Comparison of ENCODE assay signal across 24 mouse cellular contexts in the genomic region with DNA sequence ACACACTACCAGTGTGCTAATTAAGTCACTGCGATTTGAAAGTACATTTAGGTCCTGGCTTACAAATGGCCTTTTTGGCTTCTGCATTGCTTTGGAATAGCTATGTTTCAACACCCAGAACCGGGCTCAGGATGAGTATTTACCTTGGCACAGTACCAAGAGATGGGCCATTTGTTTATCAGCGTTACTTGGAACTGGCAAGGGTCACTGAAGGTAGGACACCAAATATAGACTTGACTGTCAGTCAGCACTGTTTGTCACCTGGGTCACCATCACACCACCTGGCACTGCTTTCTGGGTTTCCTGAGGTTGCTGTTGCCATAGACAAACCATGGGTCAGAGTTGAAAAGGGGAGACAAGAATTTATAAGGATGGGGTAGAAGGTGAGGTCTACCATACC. TPM values are rescaled to one million over a fixed set of nuclear protein-coding genes. Genes with fewer than 3 reads are reported as not detected.
DNase-seq lines count a peak whose midpoint lies in the region; ATAC-seq lines count a peak whose summit lies in the region.
"Had no signal": no experiment of that assay in that cellular context is flagged by ENCODE, and none has a peak within 500 bp of the region (broad histone marks: within the 10 kb centered on the region; RNA-seq: fewer than 3 reads in every experiment).

No protein-coding gene starts in this region.

- no peaks in the 10 kb centered on the region for H3K36me3 ChIP-seq in heart, embryonic 11.5 days (ENCODE audit: control insufficient read depth, insufficient read depth, low read length)
- H3K36me3 ChIP-seq in midbrain, embryonic 11.5 days (ENCODE audit: control insufficient read depth, insufficient read depth, low read length), result no peaks in the 10 kb centered on the region
- H3K36me3 ChIP-seq: embryonic facial prominence, embryonic 15.5 days; forebrain, embryonic 10.5 days; hindbrain, embryonic 15.5 days; intestine, embryonic 15.5 days; limb, embryonic 12.5 days; liver, embryonic 15.5 days; midbrain, embryonic 15.5 days had no signal

- peak; percentile 12 for DNase-seq in adrenal gland, postnatal 10 days
- no peak for DNase-seq in adrenal gland, adult 18-20 months (ENCODE audit: low spot score in 2 of 2)
- peak; percentile 66 to 73 for DNase-seq in heart, adult 18-20 months
- peak; percentile 58 to 74 for DNase-seq in heart, postnatal 10 days
- no peak for DNase-seq in left cerebral cortex, postnatal 4 days
- no peak for DNase-seq in midbrain, embryonic 11.5 days (ENCODE audit: low spot score, missing footprints)
- DNase-seq: cerebellum, adult 11-12 months; cerebellum, postnatal 36 days; kidney, postnatal 4 days; layer of hippocampus, adult 9-11 months; lung, postnatal 10 days; thymus, postnatal 36 days had no signal

- peaks cover 36% of the 10 kb centered on the region for H3K4me1 ChIP-seq in heart, embryonic 11.5 days (ENCODE audit: control insufficient read depth, insufficient read depth, low read length)
- no peaks in the 10 kb centered on the region for H3K4me1 ChIP-seq in midbrain, embryonic 11.5 days (ENCODE audit: control insufficient read depth, insufficient read depth, low read length)
- H3K4me1 ChIP-seq: embryonic facial prominence, embryonic 15.5 days; hindbrain, embryonic 15.5 days; liver, embryonic 15.5 days; midbrain, embryonic 15.5 days had no signal

- no peak overlapping the region; the same call in 1 of the 2 replicates for H3K4me3 ChIP-seq in heart, embryonic 11.5 days (ENCODE audit: low read depth, low read length)
- no peak overlapping the region for H3K4me3 ChIP-seq in midbrain, embryonic 11.5 days (ENCODE audit: low read depth, low read length)
- H3K4me3 ChIP-seq: embryonic facial prominence, embryonic 15.5 days; forebrain, embryonic 10.5 days; hindbrain, embryonic 15.5 days; intestine, embryonic 15.5 days; left cerebral cortex, adult 2 months; limb, embryonic 12.5 days; liver, embryonic 15.5 days; midbrain, embryonic 15.5 days; myocyte had no signal

- no peak for ATAC-seq in heart, embryonic 11.5 days (replicated peaks; ENCODE audit: insufficient number of reproducible peaks, low FRiP score, low TSS enrichment)
- no peak for ATAC-seq in midbrain, embryonic 11.5 days (ENCODE audit: low FRiP score)
- ATAC-seq: intestine, embryonic 15.5 days; midbrain, embryonic 15.5 days had no signal

- intact Hi-C loops in heart, postnatal 10 days (cut with DNase I), result loop anchor here (5.0 kb wide), 1 partner anchor 35 kb away; no protein-coding TSS in a partner anchor
- intact Hi-C loops in left cerebral cortex, postnatal 4 days (cut with DNase I), result no loop called here

- no peaks in the 10 kb centered on the region for H3K27me3 ChIP-seq in heart, embryonic 11.5 days (ENCODE audit: control insufficient read depth, insufficient read depth, low read length)
- H3K27me3 ChIP-seq in midbrain, embryonic 11.5 days (ENCODE audit: control insufficient read depth, insufficient read depth, low read length), result peaks cover 25% of the 10 kb centered on the region
- H3K27me3 ChIP-seq: CH12.LX; embryonic facial prominence, embryonic 15.5 days; intestine, embryonic 15.5 days; limb, embryonic 12.5 days; liver, embryonic 15.5 days had no signal

- 35% methylated on average over 3 of the region's 3 CpGs for WGBS in heart, embryonic 11.5 days (ENCODE audit: insufficient replicate concordance)
- WGBS in midbrain, embryonic 11.5 days, result 84% methylated on average over 3 of the region's 3 CpGs

- H3K4me2 ChIP-seq in heart, embryonic 11.5 days, result peak overlapping the region; percentile 31
- no peak overlapping the region for H3K4me2 ChIP-seq in midbrain, embryonic 11.5 days
- H3K4me2 ChIP-seq: embryonic facial prominence, embryonic 15.5 days; hindbrain, embryonic 15.5 days; intestine, embryonic 15.5 days; limb, embryonic 12.5 days; liver, embryonic 15.5 days; midbrain, embryonic 15.5 days had no signal

- no peaks in the 10 kb centered on the region for H3K9me3 ChIP-seq in heart, embryonic 11.5 days (replicated peaks; ENCODE audit: control insufficient read depth, low read length)
- no peaks in the 10 kb centered on the region for H3K9me3 ChIP-seq in midbrain, embryonic 11.5 days (ENCODE audit: control insufficient read depth, low read length)
- H3K9me3 ChIP-seq: embryonic facial prominence, embryonic 15.5 days; forebrain, embryonic 10.5 days; hindbrain, embryonic 15.5 days; intestine, embryonic 15.5 days; limb, embryonic 12.5 days; liver, embryonic 15.5 days; midbrain, embryonic 15.5 days had no signal

- 0 out of 2 replicates have a peak overlapping the region, but pooled peaks have one; percentile 22 for H3K9ac ChIP-seq in heart, embryonic 11.5 days (ENCODE audit: low read depth, low read length)
- H3K9ac ChIP-seq in midbrain, embryonic 11.5 days (ENCODE audit: low read length), result no peak overlapping the region
- H3K9ac ChIP-seq: embryonic facial prominence, embryonic 15.5 days; hindbrain, embryonic 15.5 days; intestine, embryonic 15.5 days; limb, embryonic 12.5 days; liver, embryonic 15.5 days; midbrain, embryonic 15.5 days had no signal

- peak overlapping the region; percentile 52 for H3K27ac ChIP-seq in heart, embryonic 11.5 days (ENCODE audit: low read depth, low read length)
- no peak overlapping the region for H3K27ac ChIP-seq in midbrain, embryonic 11.5 days (ENCODE audit: low read depth, low read length)
- H3K27ac ChIP-seq: embryonic facial prominence, embryonic 15.5 days; forebrain, embryonic 10.5 days; hindbrain, embryonic 15.5 days; intestine, embryonic 15.5 days; left cerebral cortex, adult 2 months; limb, embryonic 12.5 days; liver, embryonic 15.5 days; midbrain, embryonic 15.5 days had no signal

RNA-seq across cellular contexts. Expression of gene Csrp3, which starts 5.5 kb away (rescaled TPM):
- 10 to 100 TPM in 1 of 2 experiments, 1 to 10 TPM in 1; 7.1 to 11.7 TPM for total RNA-seq in adrenal gland, postnatal 10 days (2021)
- under 1 TPM in 1 of 2 experiments, not detected in 1; 0.38 TPM for total RNA-seq in adrenal gland, adult 18-20 months (2021)
- total RNA-seq in heart, adult 18-20 months (2021), result 1,000 to 10,000 TPM; 1,990 to 2,288 TPM
- 1,436 and 1,472 TPM in 2 replicates for polyA plus RNA-seq in heart, embryonic 11.5 days (2014; fragmentation: Nextera tagmentation; extraction: Ambion mirVana)
- 1,000 to 10,000 TPM; 1,601 to 1,720 TPM for total RNA-seq in heart, postnatal 10 days (2021)
- not detected for total RNA-seq in left cerebral cortex, postnatal 4 days (2021)
- 0.19 TPM in 1 of 2 replicates, not detected in the other for polyA plus RNA-seq in midbrain, embryonic 11.5 days (2014; fragmentation: Nextera tagmentation; extraction: Ambion mirVana)
- total RNA-seq: left cerebral cortex, adult 2 months had no signal
- polyA plus RNA-seq: forebrain, embryonic 10.5 days; testis, adult 2 months had no signal

RNA-seq across cellular contexts. Expression of gene E2f8, which starts 39.0 kb away (rescaled TPM):
- total RNA-seq in adrenal gland, postnatal 10 days (2021), result 10 to 100 TPM in 1 of 2 experiments, 1 to 10 TPM in 1; 8.4 to 10.1 TPM
- under 1 TPM; 0.45 to 0.53 TPM for total RNA-seq in adrenal gland, adult 18-20 months (2021)
- total RNA-seq in heart, adult 18-20 months (2021), result under 1 TPM; 0.45 to 0.82 TPM
- polyA plus RNA-seq in heart, embryonic 11.5 days (2014; fragmentation: Nextera tagmentation; extraction: Ambion mirVana), result 20.7 and 22.7 TPM in 2 replicates
- 1 to 10 TPM; 4.7 to 4.8 TPM for total RNA-seq in heart, postnatal 10 days (2021)
- total RNA-seq in left cerebral cortex, postnatal 4 days (2021), result 1 to 10 TPM; 3.2 to 4.4 TPM
- 14.5 and 15.5 TPM in 2 replicates for polyA plus RNA-seq in midbrain, embryonic 11.5 days (2014; fragmentation: Nextera tagmentation; extraction: Ambion mirVana)

RNA-seq across cellular contexts. Expression of gene Zdhhc13, which starts 53.5 kb away (rescaled TPM):
- 10 to 100 TPM in 1 of 2 experiments, 1 to 10 TPM in 1; 8.9 to 10.3 TPM for total RNA-seq in adrenal gland, postnatal 10 days (2021)
- total RNA-seq in adrenal gland, adult 18-20 months (2021), result 1 to 10 TPM; 7.8 to 8.2 TPM
- 10 to 100 TPM; 11.2 to 13.8 TPM for total RNA-seq in heart, adult 18-20 months (2021)
- polyA plus RNA-seq in heart, embryonic 11.5 days (2014; fragmentation: Nextera tagmentation; extraction: Ambion mirVana), result 36.1 and 41.8 TPM in 2 replicates
- 10 to 100 TPM; 13.9 to 16.5 TPM for total RNA-seq in heart, postnatal 10 days (2021)
- total RNA-seq in left cerebral cortex, postnatal 4 days (2021), result 10 to 100 TPM; 29.9 to 32.6 TPM
- 37.4 and 43.1 TPM in 2 replicates for polyA plus RNA-seq in midbrain, embryonic 11.5 days (2014; fragmentation: Nextera tagmentation; extraction: Ambion mirVana)

Comparison
In these comparisons a context has a peak if more than half of its experiments do, and no peak if none do; other contexts are left out.
1. DNase-seq: peak in adrenal gland, postnatal 10 days (single experiment), heart, adult 18-20 months (2 of 2) and heart, postnatal 10 days (2 of 2); none in adrenal gland, adult 18-20 months (0 of 2), left cerebral cortex, postnatal 4 days (single experiment) and midbrain, embryonic 11.5 days (single experiment).
2. RNA of gene Csrp3, which starts 5.5 kb away (total RNA-seq): 1,990 to 2,288 TPM in heart, adult 18-20 months and 1,601 to 1,720 TPM in heart, postnatal 10 days; 7.1 to 11.7 TPM in adrenal gland, postnatal 10 days, 0.38 TPM in adrenal gland, adult 18-20 months and not detected in left cerebral cortex, postnatal 4 days; every median in the first group is over 100 times any median in the second.